Mouse (Mus musculus) heart, adult 2 months (tissue): Measurements from ENCODE around the gene Als2cr12.

Experiments used
- CTCF ChIP-seq: fragments of 200-600 bp; IDR thresholded peaks from 2 replicates; pipeline ENCODE4 v1.8.1; 2022; ENCODE audit warnings: antibody characterized with exemption, mild to moderate bottlenecking, moderate library complexity
- POLR2A ChIP-seq: fragments of 200-500 bp; IDR thresholded peaks from 2 replicates; pipeline ENCODE4 v1.6.1; 2011; ENCODE audit warnings: mild to moderate bottlenecking, low read depth, low read length, control low read depth; ENCODE audit not compliant: insufficient read depth

GRCm38 (mm10) chr1:58699988-58700387, 4.2 kb upstream of the Als2cr12 start:
- TF ChIP-seq CTCF (no peak), POLR2A (no peak)
